Mouse (Mus musculus): ENCODE measurements around the gene Fam20a.

DNA sequence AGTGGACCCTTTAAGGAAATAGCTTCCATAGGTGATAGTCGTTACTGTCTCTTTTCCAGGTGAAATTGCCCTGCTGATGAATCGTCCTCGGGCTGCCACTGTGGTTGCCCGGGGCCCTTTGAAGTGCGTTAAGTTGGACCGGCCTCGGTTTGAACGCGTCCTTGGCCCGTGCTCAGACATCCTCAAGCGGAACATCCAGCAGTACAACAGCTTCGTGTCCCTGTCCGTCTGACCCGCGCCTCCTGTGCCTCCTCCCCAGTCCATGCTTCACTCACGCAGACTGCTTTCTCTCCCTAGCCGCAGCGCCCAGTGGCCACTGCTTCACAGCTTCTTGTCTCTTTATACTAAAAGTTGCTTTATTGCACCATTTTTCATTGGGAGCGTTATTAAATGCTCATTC is 54.7 kb downstream of the Fam20a start:
- TF ChIP-seq POLR2A (IDR thresholded peaks at IDR 0.05; ENCODE audit: control insufficient read depth in 1 of 2, insufficient read depth in 1 of 2, low read depth in 1 of 2, low read length in 2 of 2, poor library complexity in 1 of 2) (no peak), CTCF (IDR thresholded peaks at IDR 0.05 in 2 of 3, conservative IDR thresholded peaks at IDR 0.05 in 1 of 3; ENCODE audit: control insufficient read depth in 1 of 3, insufficient read depth in 1 of 3, low read depth in 2 of 3, low read length in 3 of 3, poor library complexity in 1 of 3, severe bottlenecking in 1 of 3) (no peak), TBP (IDR thresholded peaks at IDR 0.05; ENCODE audit: low read depth, low read length) (no peak), UBTF (IDR thresholded peaks at IDR 0.05; ENCODE audit: borderline replicate concordance, insufficient read depth, low read depth, low read length) (no peak)
